Mouse (Mus musculus) spleen, postnatal 14 days (tissue): Measurements from ENCODE around the gene Kdm2b.

Experiments
- DNase-seq, 2 experiments: peaks; one replicate each; pipeline ENCODE4 v3.0.0; 2021 to 2022; ENCODE audit warnings: low spot score in 2 of 2

Gene Kdm2b

DNA sequence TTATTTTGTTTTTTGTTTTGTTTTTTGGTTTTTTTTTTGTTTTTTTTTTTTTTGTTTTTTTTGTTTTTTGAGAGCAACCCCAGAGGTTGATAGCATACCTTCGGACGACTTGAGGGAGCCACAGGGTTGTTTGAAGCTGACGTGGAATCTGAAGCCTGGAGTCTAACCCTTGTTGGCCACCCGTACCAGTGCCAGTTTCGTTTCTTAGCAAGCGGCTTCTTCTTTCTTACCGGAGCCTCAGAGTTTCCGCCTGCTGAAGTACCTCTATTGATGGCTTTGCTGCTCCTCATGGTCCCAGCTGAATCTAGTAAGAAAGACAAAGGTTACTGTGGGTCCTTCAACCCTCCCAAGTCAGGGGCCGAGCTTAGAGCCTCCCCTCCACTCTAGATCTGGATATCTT is 22.1 kb upstream of the Kdm2b start:
- no peak for DNase-seq

DNA sequence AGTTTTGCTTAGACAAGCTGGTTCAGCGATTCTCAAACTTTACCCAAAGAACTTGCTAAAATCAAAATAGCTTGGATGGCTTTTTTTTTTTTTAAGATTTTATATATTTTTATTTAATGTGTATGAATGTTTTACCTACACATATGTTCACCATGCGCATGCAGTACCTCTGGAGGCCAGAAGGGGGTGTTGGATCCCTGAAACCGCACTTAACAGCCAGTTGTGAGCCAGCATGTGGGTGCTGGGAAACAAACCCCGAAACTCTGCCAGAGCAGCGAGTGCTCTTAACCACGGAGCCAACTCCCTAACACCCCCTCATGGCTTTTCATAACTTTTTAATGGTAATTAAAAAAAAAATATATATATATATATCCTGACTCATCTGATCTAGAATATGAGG is 21.2 kb upstream of the Kdm2b start:
- DNase-seq: no peak

DNA sequence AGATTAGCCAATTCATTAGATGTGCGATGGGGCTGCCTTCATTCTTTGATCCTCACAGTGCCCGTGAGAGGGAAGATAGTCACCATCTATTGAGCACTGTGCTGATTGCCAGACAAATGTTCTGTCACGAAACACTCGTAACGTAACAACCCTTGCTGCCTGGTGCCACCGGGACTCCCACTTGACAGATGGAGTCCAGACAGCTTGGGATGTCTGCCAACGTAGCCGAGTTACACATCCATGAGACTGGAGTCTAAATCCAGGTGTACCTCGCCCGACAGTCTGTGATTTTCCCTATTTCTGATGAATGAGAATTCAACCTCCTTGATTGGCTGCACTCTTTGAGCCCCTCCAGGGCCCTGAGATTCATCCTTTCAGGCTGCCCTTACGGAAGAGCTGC is 20.2 kb upstream of the Kdm2b start:
- DNase-seq: no peak

DNA sequence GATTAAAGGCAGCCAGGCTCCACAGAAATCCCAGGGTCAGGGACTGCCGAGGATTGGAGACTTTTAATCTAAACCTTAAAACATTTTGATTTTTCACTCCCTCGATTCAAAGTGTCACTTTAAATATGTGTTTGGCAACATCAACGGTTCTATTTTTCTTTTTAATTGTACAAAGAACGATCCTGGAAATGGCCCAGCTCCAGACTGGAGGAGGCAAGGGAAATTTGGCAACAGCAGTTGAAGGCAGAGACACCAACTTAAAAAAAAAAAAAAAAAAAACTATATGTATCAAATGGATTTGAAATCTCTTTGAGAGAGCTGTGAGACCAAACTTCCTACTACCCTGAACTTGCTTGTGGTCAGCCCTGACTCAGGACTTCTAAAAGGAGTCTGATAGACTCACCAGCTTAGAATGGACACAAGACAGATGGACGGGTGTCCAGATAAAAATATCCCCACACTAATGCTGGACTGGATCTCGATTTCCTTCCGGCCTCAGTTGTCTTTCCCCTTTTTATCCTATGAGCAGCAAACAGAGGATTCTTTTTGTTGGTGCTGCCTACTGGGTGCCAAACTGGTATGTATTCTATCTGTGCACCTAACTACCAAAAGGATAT is 19.4 kb upstream of the Kdm2b start:
- DNase-seq: no peak

DNA sequence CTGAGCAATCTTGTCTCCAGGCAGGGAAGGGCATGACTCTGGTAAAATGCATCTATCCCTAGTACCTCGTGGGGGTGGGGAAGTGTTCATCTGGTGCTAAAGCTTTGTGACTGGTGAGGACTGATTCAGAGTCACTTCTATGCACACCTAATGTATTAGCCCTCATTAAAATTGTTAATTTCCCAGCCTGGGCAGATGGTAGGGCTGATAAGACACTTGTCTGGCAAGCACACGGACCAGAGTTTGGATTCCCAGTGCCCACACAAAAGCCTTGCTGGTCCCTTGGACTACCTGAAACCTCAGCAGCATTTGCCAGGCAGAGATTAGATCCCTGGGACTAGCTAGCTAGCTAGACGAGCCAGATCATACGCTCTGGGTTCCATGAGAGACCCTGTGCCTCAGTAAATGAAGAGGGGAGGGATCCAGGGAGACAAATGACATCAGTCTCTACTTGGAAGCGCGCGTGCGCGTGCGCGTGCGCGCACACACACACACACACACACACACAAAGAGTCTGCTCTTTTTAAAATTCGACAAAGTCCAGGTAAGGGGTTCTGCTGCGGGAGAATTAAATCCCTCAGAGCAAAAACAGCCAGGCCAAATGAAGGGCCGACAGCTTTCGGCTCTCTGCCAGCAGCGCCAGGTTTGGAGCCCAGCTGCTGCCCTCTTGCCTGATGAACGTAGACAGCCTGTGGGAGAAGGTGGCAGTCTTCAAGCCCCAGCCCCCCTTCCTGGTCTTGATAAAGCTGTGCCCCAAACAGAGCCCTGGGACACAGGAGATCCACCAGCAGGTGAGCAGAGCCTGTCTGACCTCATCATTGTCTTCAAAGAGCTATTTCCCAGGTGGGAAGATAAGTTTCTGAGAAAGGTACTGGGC is 16.3 kb upstream of the Kdm2b start:
- no peak for DNase-seq

DNA sequence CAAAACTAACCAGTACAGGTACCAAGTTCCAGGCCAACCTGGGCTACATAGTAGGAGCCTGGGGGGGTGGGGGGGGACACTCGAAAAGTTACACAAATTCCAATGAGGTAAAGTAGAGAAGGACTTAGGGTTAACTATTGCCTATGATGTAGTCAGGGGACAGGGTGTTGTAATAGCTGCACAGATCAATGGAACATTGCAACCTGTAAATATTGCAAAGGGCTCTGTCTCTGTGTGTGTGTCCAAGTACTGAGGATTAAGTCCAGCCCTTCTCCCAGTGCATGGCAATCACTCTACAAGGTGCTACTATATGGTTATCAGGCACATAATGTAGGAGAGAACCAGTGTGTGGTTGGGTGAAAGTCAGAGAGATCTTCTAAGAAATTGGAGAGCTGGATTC is 11.3 kb upstream of the Kdm2b start:
- no peak for DNase-seq

DNA sequence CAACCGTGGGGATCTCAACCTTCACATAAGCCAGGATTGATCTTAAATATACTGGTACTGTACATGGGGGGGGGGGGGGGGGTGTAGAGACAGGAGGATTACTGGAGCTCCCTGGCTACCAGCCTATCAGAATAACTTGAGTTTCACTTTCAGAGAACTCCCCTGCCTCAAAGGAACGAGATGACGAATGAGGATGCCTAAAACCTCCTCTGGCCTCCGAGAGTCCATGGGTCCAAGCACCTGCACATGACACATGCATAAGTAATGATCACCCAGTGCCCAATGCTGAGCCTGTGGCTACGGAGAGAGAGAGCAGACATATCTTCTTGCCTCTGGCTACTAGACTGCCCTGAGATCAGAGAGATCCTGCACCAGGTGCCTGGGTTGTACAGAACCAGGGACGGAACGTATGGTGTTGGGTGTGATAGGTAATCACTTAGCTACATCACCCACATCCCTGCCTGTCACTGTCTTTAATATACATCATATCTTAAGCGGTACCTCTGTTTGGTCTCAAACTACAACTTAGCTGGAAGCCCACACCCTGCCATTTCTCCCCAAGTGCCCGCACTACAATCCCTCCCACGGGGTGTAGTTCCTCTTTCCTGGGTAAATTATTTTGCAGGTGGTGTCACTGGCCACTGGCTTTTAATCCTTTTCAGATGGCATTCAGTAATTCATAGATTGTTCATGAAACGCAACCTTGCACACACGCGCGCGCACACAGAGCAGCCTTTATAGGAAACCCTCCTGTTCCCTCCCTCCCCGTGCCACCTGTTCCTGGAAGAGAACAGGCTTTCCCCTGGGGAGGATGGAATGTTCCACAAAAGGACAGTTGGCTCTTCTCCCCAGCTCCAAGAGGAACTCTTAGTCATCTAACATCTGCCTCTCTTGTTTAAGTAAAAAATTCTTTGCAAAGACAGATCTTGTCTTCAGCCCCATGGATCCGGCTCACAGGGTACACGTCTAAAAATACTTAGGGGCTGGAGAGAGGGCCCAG is 7.9 kb upstream of the Kdm2b start:
- no peak for DNase-seq

DNA sequence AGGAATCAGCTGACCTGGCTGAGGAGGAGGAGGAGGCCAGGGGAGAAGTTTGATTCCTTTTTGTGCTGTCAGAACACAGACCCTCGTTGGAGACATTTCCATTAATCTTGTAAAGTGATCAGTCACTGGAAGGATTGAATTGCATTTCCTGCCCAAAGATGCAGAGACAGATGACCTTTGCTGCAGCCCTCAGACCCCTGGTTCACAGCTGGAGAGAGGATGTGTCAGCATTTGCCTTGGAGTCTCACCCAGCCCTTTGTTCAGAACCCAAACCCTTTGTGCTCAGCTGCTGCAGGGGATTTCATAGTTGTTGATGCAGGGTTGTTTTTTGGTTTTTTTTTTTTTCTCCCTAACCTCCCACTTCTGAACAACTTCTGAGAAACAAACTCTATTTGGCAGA is 5.3 kb upstream of the Kdm2b start:
- no peak for DNase-seq

DNA sequence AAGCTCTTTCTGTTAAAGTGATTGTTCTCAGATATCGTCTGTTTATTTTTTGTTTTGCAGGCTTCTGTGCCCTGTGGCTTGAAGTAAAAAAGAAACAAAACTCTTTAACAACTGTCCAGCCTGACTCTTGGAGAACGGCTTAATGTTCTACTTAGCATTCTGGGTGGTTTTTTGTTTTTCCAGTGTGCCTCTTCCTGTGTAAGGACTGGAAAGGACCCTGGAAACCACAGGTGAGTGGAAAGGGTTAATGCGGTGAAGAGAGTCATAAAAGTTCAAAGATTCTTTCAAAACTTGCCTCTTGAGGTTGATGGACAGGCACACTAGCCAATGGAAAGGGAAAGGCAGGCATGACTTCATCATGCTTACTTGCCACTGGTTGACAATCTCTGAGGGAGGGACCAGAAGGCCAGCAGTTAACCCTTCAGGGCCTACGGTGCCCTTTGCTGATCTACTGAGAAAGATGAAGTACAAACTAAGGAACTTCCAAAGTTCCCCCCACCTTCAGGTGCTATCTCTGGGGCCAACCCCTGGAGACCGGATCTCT is 4.8 kb upstream of the Kdm2b start:
- DNase-seq: peak; percentile 57 to 79

DNA sequence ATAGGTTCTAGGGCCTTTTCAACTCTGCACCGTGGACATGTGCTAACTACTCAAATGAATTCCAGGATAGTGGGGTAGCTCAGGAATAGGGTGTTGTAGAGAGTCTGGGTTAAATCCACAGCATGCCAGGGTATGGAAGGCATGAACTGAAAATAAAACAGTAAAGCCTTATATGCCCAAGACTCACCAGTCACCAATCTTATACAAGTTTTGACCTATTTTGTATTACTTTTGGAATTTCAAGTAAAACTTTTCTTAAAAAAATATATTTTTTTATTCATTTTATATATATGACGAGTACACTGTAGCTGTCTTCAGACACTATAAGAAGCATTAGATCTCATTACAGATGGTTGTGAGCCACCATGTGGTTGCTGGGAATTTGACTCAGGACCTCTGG is 4.2 kb upstream of the Kdm2b start:
- no peak for DNase-seq

DNA sequence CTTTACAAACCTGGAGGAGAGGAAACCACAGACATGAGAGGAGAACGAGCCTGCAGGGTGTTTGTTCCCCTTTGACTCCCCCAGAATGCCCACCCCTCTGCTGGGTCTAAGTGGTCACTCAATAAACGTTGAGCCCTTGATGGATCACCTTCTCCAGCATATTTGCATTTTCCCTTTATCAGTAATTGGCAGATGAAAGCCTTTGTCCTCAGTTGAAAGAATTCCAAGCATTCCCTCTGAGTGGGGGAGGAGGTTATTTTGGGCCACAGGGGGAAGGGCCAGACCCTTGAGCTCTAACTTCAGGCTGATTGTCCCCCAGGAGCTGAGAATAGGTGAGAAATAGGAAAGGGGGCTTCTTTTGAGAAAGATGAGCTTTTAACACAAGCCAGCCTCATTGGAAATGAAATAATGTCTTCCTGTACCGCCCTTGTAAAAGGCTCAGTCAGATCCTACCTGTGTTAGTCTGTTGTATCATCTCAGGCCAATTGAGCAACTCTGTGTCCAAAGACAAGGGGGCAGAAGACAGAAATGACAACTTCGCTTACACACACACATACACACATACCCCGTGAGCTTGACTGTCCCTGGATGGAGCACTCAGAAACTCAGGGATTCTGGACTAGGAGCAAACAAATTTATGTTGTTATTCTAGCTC is 1.9 kb upstream of the Kdm2b start:
- no peak for DNase-seq

DNA sequence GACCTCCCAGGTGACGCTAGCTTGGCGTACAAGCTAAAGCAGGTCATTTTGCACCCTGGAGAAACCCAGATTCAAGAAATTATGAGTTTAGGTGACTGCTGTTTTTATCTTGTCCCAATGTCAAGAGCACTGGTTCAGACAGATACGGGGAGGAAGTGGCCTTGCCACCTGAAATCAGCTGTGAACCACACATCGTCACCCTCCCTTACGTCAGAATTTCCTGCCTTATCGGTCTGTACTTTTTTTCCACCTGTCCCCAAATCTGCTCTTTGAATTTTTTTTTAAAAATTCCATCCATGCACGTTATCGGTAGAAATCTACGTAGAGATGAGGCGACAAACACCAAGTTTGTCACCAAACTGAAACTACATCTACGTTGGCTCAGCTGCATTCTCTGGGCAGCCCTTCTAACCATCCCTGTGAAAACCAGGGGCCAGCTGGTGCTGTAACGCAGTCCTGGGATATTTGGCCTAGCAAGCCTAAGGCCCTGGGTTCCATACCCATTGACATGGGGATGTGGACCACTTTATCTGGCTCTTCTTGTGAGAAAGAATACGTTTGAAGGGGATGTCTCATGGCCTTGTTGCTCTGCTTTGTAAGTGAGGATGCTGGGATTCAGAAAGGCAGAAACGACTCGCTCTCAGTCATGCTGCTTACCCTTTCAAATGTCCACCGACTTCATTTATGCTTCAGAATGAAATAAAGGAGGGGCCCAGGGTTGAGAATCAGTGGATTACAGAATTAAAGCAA is 963 bp upstream of the Kdm2b start:
- no peak for DNase-seq

DNA sequence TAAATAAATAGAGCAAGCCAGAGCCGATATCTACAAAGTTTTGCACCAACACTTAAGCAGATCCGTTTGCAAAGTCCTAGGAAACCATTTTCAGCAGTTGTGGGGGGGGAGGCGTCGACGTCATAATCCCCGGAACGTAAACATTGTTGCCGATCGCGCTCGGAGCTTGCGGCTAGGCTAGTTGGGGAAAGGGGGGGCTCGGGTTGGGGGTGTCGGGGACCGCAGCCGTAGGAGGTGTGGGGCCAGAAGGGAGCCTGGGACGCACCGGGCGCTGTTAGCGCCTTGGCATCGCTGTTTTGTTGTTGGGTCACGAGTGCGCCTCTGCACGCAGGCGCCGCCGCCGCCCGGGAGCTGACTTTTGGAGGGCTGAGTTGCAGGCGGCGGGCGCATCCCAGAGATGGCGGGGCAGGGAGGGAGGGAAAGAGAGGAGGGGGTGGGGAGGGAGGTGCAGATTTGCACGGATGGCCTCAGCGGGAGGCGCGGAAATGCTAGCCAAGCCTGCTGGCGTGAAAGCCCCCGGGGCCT is 560 bp downstream of the Kdm2b start:
- peak; percentile 38 to 61 for DNase-seq

DNA sequence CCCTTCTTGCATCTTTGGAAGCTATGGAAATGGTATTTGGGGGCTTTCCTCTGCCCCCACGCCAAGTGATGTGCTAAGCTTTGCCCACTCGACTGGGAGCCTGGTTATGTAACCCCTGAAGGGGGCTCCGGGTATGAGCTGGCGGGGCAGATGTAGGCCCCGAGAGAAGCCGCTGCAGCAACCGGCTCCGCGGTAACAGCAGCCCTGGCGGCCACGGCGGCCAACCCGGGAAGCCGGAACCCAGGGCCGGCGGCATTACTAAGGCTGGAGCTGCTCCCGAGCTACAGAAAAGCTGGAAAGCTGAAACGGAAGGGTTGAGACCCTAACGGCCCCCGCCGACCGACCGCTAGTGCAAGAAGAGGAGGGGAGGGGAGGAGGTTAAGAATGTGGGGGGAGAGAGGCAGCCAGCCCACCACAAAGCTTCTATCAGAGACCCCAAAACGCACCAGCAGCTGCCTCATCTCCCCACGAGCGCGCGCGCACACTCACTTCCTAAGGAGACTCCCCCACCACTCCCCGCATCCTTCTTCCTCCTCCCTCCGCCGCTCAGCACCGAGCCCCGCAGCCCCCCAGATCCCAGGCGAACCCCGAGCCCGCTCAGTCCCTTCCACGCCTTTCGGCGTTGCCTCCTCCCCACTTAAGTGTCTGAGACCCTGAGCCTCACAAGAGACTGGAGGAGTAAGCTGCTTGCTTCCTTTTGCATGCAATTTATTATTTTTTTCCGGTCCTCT is 1.4 kb downstream of the Kdm2b start:
- DNase-seq: peak; percentile 15 to 23

DNA sequence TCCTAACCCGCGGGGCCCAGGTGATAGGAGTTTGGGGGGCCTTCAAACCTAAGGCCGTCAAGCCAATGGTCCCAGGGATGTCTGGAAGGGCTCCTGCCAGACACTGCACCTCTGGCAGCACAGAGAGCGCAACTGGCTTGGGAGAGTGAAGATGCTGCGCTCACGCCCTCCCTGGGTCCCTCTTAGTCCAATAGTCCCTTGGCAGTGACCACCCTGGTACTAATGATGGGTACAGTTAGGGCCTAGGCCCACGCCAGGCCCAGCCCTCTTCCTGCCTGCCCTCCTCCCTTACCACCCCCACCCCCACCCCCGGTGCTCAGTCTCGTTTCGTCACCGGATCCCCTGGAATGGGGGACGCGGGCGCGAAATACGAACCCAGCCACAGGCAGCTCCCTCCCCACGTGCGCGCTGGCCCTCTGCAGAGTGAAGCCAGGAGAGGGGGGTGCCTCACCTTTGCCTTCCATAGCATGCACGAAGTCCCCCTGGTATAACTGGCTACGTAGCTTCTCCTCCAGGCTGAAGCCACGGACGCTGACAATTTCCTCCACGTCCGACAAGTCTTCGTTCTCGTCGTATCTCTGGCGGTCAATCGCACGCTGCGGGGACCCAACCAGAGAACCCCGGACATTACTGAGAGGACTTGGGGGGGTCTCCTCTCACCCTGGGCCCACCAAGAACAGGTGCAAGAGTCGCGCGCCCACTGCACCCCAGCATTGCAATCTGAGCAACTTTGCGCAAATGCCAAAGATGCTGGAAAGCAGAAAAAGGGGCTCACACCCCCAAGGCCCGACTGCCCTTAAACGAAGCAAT is 2.2 kb downstream of the Kdm2b start:
- no peak for DNase-seq

DNA sequence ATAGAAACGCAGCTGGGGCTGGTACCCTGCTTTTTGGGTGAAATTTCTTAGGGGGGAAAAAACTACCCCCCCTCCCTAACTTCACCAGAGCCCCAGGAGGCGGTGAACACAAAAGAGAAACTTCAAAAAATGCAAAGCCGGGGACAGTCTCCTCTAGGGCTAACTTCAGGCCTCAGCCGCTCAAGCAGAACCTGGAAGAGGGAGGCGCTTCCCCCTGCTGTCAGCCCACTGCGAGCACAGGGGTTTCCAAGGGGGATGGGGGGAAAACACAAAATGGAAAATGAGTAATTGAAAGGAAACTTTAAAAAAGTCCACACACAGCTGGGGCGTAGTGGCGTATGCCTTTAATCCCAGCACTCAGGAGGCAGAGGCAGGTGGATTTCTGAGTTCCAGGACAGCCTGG is 3.5 kb downstream of the Kdm2b start:
- no peak for DNase-seq

DNA sequence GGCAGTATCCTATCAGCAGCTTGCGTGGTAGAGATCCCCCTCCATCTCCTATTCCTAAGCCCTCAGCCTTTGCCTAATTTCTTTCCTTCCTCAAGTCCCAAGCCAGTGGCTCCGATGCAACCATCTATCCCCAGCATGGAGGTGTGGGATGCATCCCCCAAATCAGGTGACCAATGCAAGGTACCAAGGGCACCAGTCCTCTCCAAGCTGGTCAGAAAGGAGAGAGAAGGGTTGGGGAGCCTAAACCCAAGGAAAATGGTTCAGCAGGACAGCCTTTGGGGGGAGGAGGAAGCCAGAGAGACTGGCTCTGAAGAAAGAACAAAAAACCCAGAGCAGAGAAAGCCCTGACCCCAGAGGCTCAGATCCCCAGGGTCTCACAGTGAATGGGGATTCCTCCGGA is 4.3 kb downstream of the Kdm2b start:
- DNase-seq: no peak

DNA sequence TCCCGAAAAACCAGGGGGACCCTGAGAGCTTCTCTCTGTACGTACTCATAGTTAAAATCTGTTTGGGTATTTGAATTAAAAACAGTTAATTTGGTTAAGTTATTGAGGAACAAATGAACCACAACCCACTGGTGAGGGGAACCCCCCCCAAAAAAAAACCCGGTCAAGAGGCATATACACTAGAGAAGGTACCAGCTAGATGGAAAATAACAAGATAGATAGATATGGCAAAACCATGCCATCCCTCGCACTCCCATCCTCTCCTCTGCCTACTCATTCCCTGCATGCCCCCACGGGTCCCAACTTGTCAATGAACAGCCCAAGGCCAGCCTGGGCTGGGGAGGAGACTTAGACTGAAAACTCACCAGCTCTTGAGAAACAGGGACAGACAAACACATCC is 5.1 kb downstream of the Kdm2b start:
- no peak for DNase-seq

DNA sequence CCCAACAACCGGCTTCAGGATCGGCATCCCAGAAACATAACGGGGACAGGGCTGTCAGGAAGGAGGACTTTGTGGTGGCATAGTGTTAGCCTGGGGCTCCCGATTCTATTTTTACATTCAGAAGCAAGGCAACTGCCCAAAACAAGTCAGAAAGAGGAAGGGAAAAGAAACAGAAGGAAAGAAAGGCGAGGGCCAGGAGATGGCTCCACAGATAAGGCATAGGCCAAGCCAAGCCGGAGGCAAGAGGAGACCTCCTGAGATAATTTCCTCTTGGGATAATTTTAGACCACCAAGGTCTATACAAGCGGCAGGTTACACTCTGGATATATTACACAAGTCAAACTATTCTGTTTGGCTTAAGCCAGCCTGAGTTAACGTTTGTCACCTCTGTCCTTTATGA is 10.7 kb downstream of the Kdm2b start:
- no peak for DNase-seq
